Mouse (Mus musculus): ENCODE measurements around the gene Rad51b.

Rad51b gene

DNA sequence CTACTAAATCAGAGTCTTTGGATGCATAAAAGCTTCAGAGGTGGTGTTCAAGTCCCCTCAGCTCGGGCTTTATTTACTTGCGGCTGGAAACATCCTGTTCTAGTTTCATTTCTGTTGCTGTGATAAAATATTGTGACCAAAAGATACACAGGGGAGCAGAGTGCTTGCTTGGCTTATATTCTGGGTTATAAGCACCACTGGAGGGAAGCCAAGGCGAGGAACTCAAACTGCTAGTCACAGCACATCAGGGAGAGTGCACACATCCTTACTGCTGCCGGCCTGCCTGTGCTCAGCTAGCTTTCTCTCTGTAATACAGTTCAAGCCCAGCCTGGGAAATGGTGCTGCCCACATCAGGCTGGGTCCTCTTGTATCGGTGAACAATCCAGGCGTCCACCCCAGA lies 43.4 kb downstream of the Rad51b start:
- Histone ChIP-seq H3K27me3 (ENCODE audit: insufficient read depth, low read length) (no peaks in the 10 kb centered on the region), H3K4me1 (replicated peaks; ENCODE audit: low read depth, low read length) (peaks cover 17% of the 10 kb centered on the region), H3K4me3 (replicated peaks; ENCODE audit: low read length) (no peak overlapping the region), H3K9me3 (ENCODE audit: low read length) (no peaks in the 10 kb centered on the region), H3K36me3 (ENCODE audit: insufficient read depth, low read length) (peaks cover 6% of the 10 kb centered on the region; the same call in 1 of the 2 replicates)
- TF ChIP-seq NANOG (IDR thresholded peaks at IDR 0.05; ENCODE audit: borderline replicate concordance, low read length) (no peak), POU5F1 (IDR thresholded peaks at IDR 0.05; ENCODE audit: borderline replicate concordance, low read length) (no peak), CTCF (conservative IDR thresholded peaks at IDR 0.05; ENCODE audit: low read length) (no peak)

DNA sequence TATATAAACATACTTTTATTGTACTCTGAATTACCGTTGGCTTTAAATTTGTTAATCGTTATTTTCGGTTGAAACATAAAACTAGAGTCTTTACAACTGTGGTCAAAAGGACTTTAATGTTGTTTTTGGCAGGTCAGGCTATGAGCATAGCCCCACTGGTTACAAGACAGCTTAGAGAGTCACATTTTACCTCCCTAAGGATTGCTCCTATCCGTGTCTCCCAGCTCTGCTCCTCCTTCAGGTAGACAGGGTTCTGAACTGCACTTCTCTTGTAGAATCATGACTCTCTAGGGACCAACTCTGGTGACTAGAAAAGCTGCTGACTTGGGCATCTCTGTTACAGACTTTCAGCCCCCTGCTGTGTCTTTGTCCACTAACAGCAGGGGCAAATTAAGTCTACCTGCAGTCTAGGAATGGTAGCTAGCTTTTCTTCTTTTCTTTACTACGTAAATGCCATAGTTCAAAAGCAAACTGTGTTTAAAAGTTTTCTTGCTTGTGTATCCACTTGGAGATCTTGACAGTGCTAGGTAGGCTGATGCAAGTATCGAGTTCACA lies 44.3 kb downstream of the Rad51b start:
- no peaks in the 10 kb centered on the region for H3K27me3 ChIP-seq (ENCODE audit: insufficient read depth, low read length)
- H3K4me1 ChIP-seq (replicated peaks; ENCODE audit: low read depth, low read length): peaks cover 17% of the 10 kb centered on the region
- TF ChIP-seq NANOG (IDR thresholded peaks at IDR 0.05; ENCODE audit: borderline replicate concordance, low read length) (peak; percentile 26; the same call in 1 of the 2 replicates), CTCF (conservative IDR thresholded peaks at IDR 0.05; ENCODE audit: low read length) (no peak), POU5F1 (IDR thresholded peaks at IDR 0.05; ENCODE audit: borderline replicate concordance, low read length) (no peak)
- H3K36me3 ChIP-seq (ENCODE audit: insufficient read depth, low read length): peaks cover 11% of the 10 kb centered on the region; the same call in 1 of the 2 replicates
- H3K9me3 ChIP-seq (ENCODE audit: low read length): no peaks in the 10 kb centered on the region
- H3K4me3 ChIP-seq (replicated peaks; ENCODE audit: low read length): no peak overlapping the region

DNA sequence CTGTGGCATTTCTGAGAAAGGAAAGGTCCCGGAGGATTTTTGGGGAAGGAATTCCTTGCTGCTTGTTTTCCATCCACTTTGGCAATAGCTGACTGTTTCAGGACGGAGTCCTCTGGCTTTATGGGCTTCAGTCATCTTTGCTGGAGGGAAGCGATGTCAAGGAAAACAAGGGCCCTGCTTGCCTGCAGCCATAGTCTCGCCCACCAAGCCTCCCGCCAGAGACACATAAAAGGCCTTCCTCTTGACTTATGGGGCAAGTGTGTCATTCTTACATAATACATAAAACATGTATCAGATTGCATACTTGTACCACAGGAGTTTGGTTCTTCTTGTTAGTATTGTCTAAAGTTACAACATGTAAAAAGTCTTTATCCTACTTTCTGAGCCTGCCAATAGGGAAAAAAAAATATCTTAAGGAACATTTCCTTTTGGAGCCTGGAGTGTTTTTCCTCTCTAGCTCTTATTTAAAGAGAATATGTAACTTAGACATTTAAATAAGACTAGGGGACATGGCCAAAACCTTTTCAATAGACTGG lies 49.2 kb downstream of the Rad51b start:
- TF ChIP-seq CTCF (conservative IDR thresholded peaks at IDR 0.05; ENCODE audit: low read length) (no peak), NANOG (IDR thresholded peaks at IDR 0.05; ENCODE audit: borderline replicate concordance, low read length) (no peak)
- Histone ChIP-seq H3K27me3 (ENCODE audit: insufficient read depth, low read length) (no peaks in the 10 kb centered on the region), H3K36me3 (ENCODE audit: insufficient read depth, low read length) (0 out of 2 replicates have a peak, but pooled peaks cover 5% of the 10 kb centered on the region), H3K4me1 (replicated peaks; ENCODE audit: low read depth, low read length) (peaks cover 13% of the 10 kb centered on the region), H3K4me3 (replicated peaks; ENCODE audit: low read length) (no peak overlapping the region), H3K9me3 (ENCODE audit: low read length) (no peaks in the 10 kb centered on the region)

DNA sequence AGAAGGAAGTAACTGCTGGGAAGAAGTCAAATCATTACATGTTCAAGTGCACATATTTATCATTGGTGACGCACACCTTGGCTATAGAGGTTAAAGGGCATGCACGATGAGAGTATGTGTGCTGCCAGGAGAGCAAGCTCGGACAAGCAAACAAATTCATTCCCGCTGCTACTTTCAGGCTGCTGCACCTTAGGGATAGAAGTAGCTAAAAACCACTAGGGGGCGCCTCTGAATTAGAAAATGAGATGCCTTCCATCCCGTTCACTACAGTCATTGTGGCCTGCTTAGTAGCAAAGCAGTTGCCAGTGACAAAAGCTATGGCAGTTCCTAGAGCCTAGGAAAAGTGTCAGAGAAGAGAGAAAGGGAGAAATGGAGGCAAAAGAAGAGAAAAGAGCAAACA lies 50.6 kb downstream of the Rad51b start:
- Histone ChIP-seq H3K4me3 (replicated peaks; ENCODE audit: low read length) (no peak overlapping the region), H3K27me3 (ENCODE audit: insufficient read depth, low read length) (no peaks in the 10 kb centered on the region), H3K9me3 (ENCODE audit: low read length) (no peaks in the 10 kb centered on the region), H3K36me3 (ENCODE audit: insufficient read depth, low read length) (0 out of 2 replicates have a peak, but pooled peaks cover 5% of the 10 kb centered on the region), H3K4me1 (replicated peaks; ENCODE audit: low read depth, low read length) (peaks cover 5% of the 10 kb centered on the region; the same call in 1 of the 2 replicates)
- TF ChIP-seq POU5F1 (IDR thresholded peaks at IDR 0.05; ENCODE audit: borderline replicate concordance, low read length): no peak
- TF ChIP-seq NANOG (IDR thresholded peaks at IDR 0.05; ENCODE audit: borderline replicate concordance, low read length): no peak
- peak; percentile 80 for TF ChIP-seq CTCF (conservative IDR thresholded peaks at IDR 0.05; ENCODE audit: low read length)

DNA sequence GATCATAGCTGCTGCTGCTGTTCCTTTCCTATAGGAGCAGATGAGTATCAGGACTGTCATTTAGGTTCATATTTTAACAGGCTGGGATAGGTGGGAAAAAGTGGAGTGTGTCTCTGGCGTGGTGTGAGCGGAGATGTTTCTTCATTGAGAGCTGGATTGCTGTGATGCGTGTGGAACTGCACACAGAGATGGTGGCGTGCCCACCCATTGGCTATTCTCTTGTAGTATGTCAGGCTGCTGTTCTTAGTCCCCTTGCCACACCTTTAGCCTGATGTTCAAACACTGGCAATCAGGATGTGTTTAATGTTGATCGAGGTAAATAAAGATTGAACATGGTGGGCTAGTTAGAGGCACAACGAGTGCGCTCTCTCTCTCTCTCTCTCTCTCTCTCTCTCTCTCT lies 54.4 kb downstream of the Rad51b start:
- H3K27me3 ChIP-seq (ENCODE audit: insufficient read depth, low read length): no peaks in the 10 kb centered on the region

DNA sequence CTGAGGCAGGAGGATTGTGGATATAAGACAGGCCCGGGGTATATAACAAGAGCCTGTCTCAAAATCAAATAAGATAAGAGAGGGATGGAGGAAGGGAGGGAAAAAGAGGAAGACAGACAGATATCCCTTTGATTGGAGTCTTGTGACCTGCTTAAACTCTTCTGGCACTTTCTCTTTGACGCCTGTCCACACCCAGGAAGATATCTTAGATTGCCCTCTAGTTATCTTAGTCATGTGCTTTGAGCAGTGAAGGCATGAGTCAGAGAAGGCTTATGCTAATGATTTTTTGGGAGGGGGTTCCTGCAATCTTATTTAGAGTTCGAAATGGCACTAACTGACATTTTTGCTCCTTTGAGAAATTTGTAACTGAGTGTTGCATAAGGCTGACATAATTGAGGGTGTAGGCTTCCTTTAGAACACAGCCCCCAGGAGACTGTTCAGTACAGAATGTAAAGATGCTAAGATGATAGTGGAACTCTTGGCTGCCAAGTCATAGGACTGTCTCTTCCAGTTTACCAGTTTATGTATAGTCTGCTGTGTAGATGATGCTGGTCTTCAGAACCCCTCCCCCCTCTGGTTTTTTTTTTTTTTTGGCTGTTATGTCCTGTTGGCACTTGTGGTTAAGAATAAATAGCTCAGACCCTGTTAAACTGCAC lies 55.1 kb downstream of the Rad51b start:
- H3K4me3 ChIP-seq (replicated peaks; ENCODE audit: low read length): no peak overlapping the region
- no peaks in the 10 kb centered on the region for H3K27me3 ChIP-seq (ENCODE audit: insufficient read depth, low read length)
- H3K4me1 ChIP-seq (replicated peaks; ENCODE audit: low read depth, low read length): peaks cover 4% of the 10 kb centered on the region; the same call in 1 of the 2 replicates
- no peak for TF ChIP-seq POU5F1 (IDR thresholded peaks at IDR 0.05; ENCODE audit: borderline replicate concordance, low read length)
- TF ChIP-seq NANOG (IDR thresholded peaks at IDR 0.05; ENCODE audit: borderline replicate concordance, low read length): no peak
- no peak for TF ChIP-seq CTCF (conservative IDR thresholded peaks at IDR 0.05; ENCODE audit: low read length)
- H3K9me3 ChIP-seq (ENCODE audit: low read length): 0 out of 2 replicates have a peak, but pooled peaks cover 11% of the 10 kb centered on the region
- H3K36me3 ChIP-seq (ENCODE audit: insufficient read depth, low read length): 0 out of 2 replicates have a peak, but pooled peaks cover 4% of the 10 kb centered on the region

More for the DNA sequence above, 54.4 kb downstream of the Rad51b start:
- no peak overlapping the region for H3K4me3 ChIP-seq (replicated peaks; ENCODE audit: low read length)
- peaks cover 5% of the 10 kb centered on the region; the same call in 1 of the 2 replicates for H3K4me1 ChIP-seq (replicated peaks; ENCODE audit: low read depth, low read length)
- TF ChIP-seq CTCF (conservative IDR thresholded peaks at IDR 0.05; ENCODE audit: low read length): no peak
- no peak for TF ChIP-seq NANOG (IDR thresholded peaks at IDR 0.05; ENCODE audit: borderline replicate concordance, low read length)
- 0 out of 2 replicates have a peak, but pooled peaks cover 4% of the 10 kb centered on the region for H3K36me3 ChIP-seq (ENCODE audit: insufficient read depth, low read length)
- 0 out of 2 replicates have a peak, but pooled peaks cover 11% of the 10 kb centered on the region for H3K9me3 ChIP-seq (ENCODE audit: low read length)

DNA sequence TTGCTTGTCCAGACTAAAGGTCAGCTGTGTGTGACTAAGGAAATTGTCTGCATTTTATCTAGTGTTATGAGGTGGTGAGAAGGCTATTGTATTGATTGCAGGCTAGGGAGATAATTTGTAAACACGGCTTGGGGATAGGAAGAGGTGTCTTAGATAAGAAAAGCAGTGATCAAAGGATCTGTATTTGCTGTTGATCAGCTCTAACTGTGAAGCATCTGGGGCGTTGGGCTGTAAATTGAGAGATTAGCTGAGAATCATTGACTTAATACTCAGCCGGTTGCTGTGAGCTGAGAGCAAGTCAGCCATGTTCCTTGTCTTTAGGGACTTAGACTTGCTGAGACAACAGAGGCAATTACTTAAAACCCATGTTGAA lies 55.6 kb downstream of the Rad51b start:
- TF ChIP-seq POU5F1 (IDR thresholded peaks at IDR 0.05; ENCODE audit: borderline replicate concordance, low read length): no peak
- TF ChIP-seq CTCF (conservative IDR thresholded peaks at IDR 0.05; ENCODE audit: low read length): no peak
- no peak for TF ChIP-seq NANOG (IDR thresholded peaks at IDR 0.05; ENCODE audit: borderline replicate concordance, low read length)
- Histone ChIP-seq H3K36me3 (ENCODE audit: insufficient read depth, low read length) (0 out of 2 replicates have a peak, but pooled peaks cover 4% of the 10 kb centered on the region), H3K9me3 (ENCODE audit: low read length) (0 out of 2 replicates have a peak, but pooled peaks cover 11% of the 10 kb centered on the region), H3K27me3 (ENCODE audit: insufficient read depth, low read length) (no peaks in the 10 kb centered on the region), H3K4me3 (replicated peaks; ENCODE audit: low read length) (no peak overlapping the region), H3K4me1 (replicated peaks; ENCODE audit: low read depth, low read length) (no peaks in the 10 kb centered on the region)

DNA sequence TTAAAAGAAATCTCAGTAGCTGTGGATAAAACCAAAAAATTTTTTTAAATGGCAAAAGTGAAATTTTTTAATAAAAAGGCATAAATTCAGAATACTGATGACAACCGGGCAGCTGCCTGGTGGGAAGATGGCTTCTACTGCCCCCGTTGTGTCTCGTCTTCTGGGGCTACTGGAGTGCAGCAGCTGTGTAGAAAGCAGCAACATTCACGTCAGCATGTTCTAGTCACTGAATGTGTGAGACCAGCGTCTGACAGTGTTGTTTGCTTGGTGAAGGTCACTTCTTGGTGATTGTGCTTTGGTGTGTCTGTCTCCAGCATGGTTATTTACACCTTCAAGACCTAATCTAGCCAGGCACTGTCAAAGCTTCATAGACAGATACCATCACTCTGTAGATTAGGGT lies 56.3 kb downstream of the Rad51b start:
- Histone ChIP-seq H3K9me3 (ENCODE audit: low read length) (0 out of 2 replicates have a peak, but pooled peaks cover 11% of the 10 kb centered on the region), H3K36me3 (ENCODE audit: insufficient read depth, low read length) (0 out of 2 replicates have a peak, but pooled peaks cover 4% of the 10 kb centered on the region), H3K27me3 (ENCODE audit: insufficient read depth, low read length) (no peaks in the 10 kb centered on the region), H3K4me3 (replicated peaks; ENCODE audit: low read length) (no peak overlapping the region), H3K4me1 (replicated peaks; ENCODE audit: low read depth, low read length) (no peaks in the 10 kb centered on the region)
- TF ChIP-seq CTCF (conservative IDR thresholded peaks at IDR 0.05; ENCODE audit: low read length) (no peak), NANOG (IDR thresholded peaks at IDR 0.05; ENCODE audit: borderline replicate concordance, low read length) (no peak), POU5F1 (IDR thresholded peaks at IDR 0.05; ENCODE audit: borderline replicate concordance, low read length) (no peak)

Measured in E14TG2a.4 (cell line).